Mouse (Mus musculus) liver, postnatal 0 days (tissue): Measurements from ENCODE around the gene Rpl22. TPM values are rescaled to one million over a fixed set of nuclear protein-coding genes. Genes with fewer than 3 reads are reported as not detected.

ENCODE experiments used
- ATAC-seq: fragments of 200-750 bp; cut with Nextera tagmentation; 2 replicates; pipeline ENCODE4 v1.8.0; 2017; ENCODE audit warnings: mild to moderate bottlenecking, moderate library complexity
- DNase-seq: peaks from one replicate; pipeline ENCODE4 v3.0.0-alpha.2; 2016
- H3K27ac ChIP-seq: fragments of 300-500 bp; sonication (generic); 2 replicates; pipeline ENCODE4 v1.5.1; 2014; ENCODE audit warnings: antibody characterized with exemption, moderate library complexity, mild to moderate bottlenecking, low read depth
- H3K27me3 ChIP-seq: fragments of 300-500 bp; sonication (generic); 2 replicates; pipeline ENCODE4 v1.6.1; 2014; ENCODE audit warnings: low read length, control low read depth, mixed read lengths; ENCODE audit not compliant: insufficient read depth
- H3K36me3 ChIP-seq: fragments of 300-500 bp; sonication (generic); replicated peaks from 2 replicates; pipeline ENCODE4 v1.6.1; 2014; ENCODE audit warnings: mild to moderate bottlenecking, control low read depth, low read length, moderate library complexity, mixed read lengths; ENCODE audit not compliant: insufficient read depth
- H3K4me1 ChIP-seq: fragments of 300-500 bp; sonication (generic); 2 replicates; pipeline ENCODE4 v1.6.1; 2014; ENCODE audit warnings: antibody characterized with exemption, mild to moderate bottlenecking, control low read depth; ENCODE audit not compliant: insufficient read depth
- H3K4me2 ChIP-seq: fragments of 300-500 bp; sonication (generic); 2 replicates; pipeline ENCODE4 v1.6.1; 2014; ENCODE audit warnings: low read depth, mild to moderate bottlenecking, low read length, moderate library complexity, mixed read lengths
- H3K4me3 ChIP-seq: fragments of 300-500 bp; sonication (generic); 2 replicates; pipeline ENCODE4 v1.5.1; 2014; ENCODE audit warnings: low read depth, low read length
- H3K9ac ChIP-seq: fragments of 300-500 bp; sonication (generic); replicated peaks from 2 replicates; pipeline ENCODE4 v1.6.1; 2014; ENCODE audit warnings: mild to moderate bottlenecking, moderate library complexity
- H3K9me3 ChIP-seq: fragments of 300-500 bp; sonication (generic); 2 replicates; pipeline ENCODE4 v1.6.1; 2016; ENCODE audit warnings: mild to moderate bottlenecking, control low read depth, low read length, mixed read lengths
- CTCF ChIP-seq: sonication (generic); IDR thresholded peaks from 2 replicates; pipeline ENCODE4 v1.5.1; 2016; ENCODE audit warnings: antibody characterized with exemption, low read depth
- EP300 ChIP-seq: IDR thresholded peaks from 2 replicates; pipeline ENCODE4 v1.6.1; 2016; ENCODE audit warnings: antibody characterized with exemption, low read depth, mild to moderate bottlenecking
- WGBS: fragments of 180-500 bp; shearing (Covaris S2); extraction: QIAGEN DNeasy Blood & Tissue Kit; methylation state at CpG from one replicate; pipeline ENCODE4 v1.1.7; 2014; ENCODE audit not compliant: insufficient replicate concordance; 5-methylcytosine and 5-hydroxymethylcytosine counted together
- polyA plus RNA-seq: library from polyadenylated mRNA; unstranded; fragments of >200 nt; fragmentation: Nextera tagmentation; extraction: Ambion mirVana; gene quantifications from 2 replicates; pipeline ENCODE4 v1.2.1, GENCODE M21; 2015

Rpl22 gene
- polyA plus RNA-seq, result 207 and 213 TPM in 2 replicates

GRCm38 (mm10) chr4:152325574-152326411 lies at the start of gene Rpl22:
Gene Rpl22, plus strand, starts transcription at chr4:152325742.
- 2% methylated on average over 68 of the region's 70 CpGs for WGBS
- Histone ChIP-seq H3K4me2 (peak within 1 kb of the TSS; percentile 88), H3K9ac (peak within 1 kb of the TSS; percentile 92), H3K4me1 (peaks cover 7% of the 10 kb centered on the region), H3K9me3 (no peaks in the 10 kb centered on the region), H3K27me3 (no peaks in the 10 kb centered on the region), H3K36me3 (peaks cover 23% of the 10 kb centered on the region), H3K27ac (peak within 1 kb of the TSS; percentile 67), H3K4me3 (peak within 1 kb of the TSS; percentile 91)
- TF ChIP-seq CTCF (peak; percentile 49), EP300 (peak; percentile 73; the same call in 1 of the 2 replicates)
- DNase-seq, result peak; percentile 91
- ATAC-seq, result peak; percentile 99

GRCm38 (mm10) chr4:152276389-152277347 lies 48.9 kb upstream of the Rpl22 start:
- no peak overlapping the region for H3K27ac ChIP-seq
- no peaks in the 10 kb centered on the region for H3K9me3 ChIP-seq
- no peak overlapping the region for H3K4me3 ChIP-seq
- ATAC-seq (no peak), DNase-seq (no peak)
- no peak overlapping the region for H3K9ac ChIP-seq
- TF ChIP-seq CTCF (peak; percentile 69), EP300 (no peak)
- WGBS, result 50% methylated on average over 10 of the region's 10 CpGs
- H3K4me2 ChIP-seq, result no peak overlapping the region
- peaks cover 39% of the 10 kb centered on the region for H3K27me3 ChIP-seq
- no peaks in the 10 kb centered on the region for H3K36me3 ChIP-seq
- H3K4me1 ChIP-seq, result peaks cover 9% of the 10 kb centered on the region

- no peak for ATAC-seq
Observed at GRCm38 (mm10) chr4:152277916-152278315, 47.6 kb upstream of the Rpl22 start.

GRCm38 (mm10) chr4:152278986-152279385 lies 46.6 kb upstream of the Rpl22 start:
- DNase-seq (no peak), ATAC-seq (no peak)
- Histone ChIP-seq H3K4me1 (peaks cover 11% of the 10 kb centered on the region), H3K27me3 (peaks cover 51% of the 10 kb centered on the region), H3K4me3 (no peak overlapping the region), H3K4me2 (no peak overlapping the region), H3K9me3 (no peaks in the 10 kb centered on the region), H3K36me3 (no peaks in the 10 kb centered on the region), H3K9ac (no peak overlapping the region), H3K27ac (no peak overlapping the region)
- 85% methylated on average over 23 of the region's 23 CpGs for WGBS
- TF ChIP-seq CTCF, result no peak
- TF ChIP-seq EP300, result no peak

More at GRCm38 (mm10) chr4:152277916-152278315, 47.6 kb upstream of the Rpl22 start:
- Histone ChIP-seq H3K4me3 (no peak overlapping the region), H3K4me2 (no peak overlapping the region), H3K9ac (no peak overlapping the region), H3K27me3 (peaks cover 51% of the 10 kb centered on the region), H3K27ac (no peak overlapping the region), H3K9me3 (no peaks in the 10 kb centered on the region), H3K36me3 (no peaks in the 10 kb centered on the region), H3K4me1 (peaks cover 12% of the 10 kb centered on the region)
- TF ChIP-seq CTCF, result peak; percentile 24
- TF ChIP-seq EP300, result no peak
- DNase-seq, result no peak
- 62% methylated on average over 2 of the region's 2 CpGs for WGBS

- no peak for ATAC-seq
- DNase-seq, result no peak
- Histone ChIP-seq H3K4me2 (no peak overlapping the region), H3K4me3 (no peak overlapping the region), H3K27ac (no peak overlapping the region), H3K36me3 (no peaks in the 10 kb centered on the region), H3K9ac (no peak overlapping the region), H3K27me3 (peaks cover 55% of the 10 kb centered on the region), H3K9me3 (no peaks in the 10 kb centered on the region), H3K4me1 (peaks cover 7% of the 10 kb centered on the region)
- TF ChIP-seq EP300 (no peak), CTCF (no peak)
- 42% methylated on average over 15 of the region's 15 CpGs for WGBS
Observed at GRCm38 (mm10) chr4:152281601-152282000, 43.9 kb upstream of the Rpl22 start.

GRCm38 (mm10) chr4:152282721-152283120 lies 42.8 kb upstream of the Rpl22 start:
- H3K9ac ChIP-seq, result no peak overlapping the region
- 0 out of 2 replicates have a peak overlapping the region, but pooled peaks have one; percentile 1 for H3K4me3 ChIP-seq
- no peaks in the 10 kb centered on the region for H3K9me3 ChIP-seq
- H3K4me2 ChIP-seq, result peak overlapping the region; percentile 0; the same call in 1 of the 2 replicates
- TF ChIP-seq EP300 (no peak), CTCF (no peak)
- 25% methylated on average over 22 of the region's 34 CpGs for WGBS
- peaks cover 7% of the 10 kb centered on the region for H3K4me1 ChIP-seq
- no peaks in the 10 kb centered on the region for H3K36me3 ChIP-seq
- DNase-seq (no peak), ATAC-seq (no peak)
- H3K27ac ChIP-seq, result no peak overlapping the region
- peaks cover 67% of the 10 kb centered on the region for H3K27me3 ChIP-seq
